Mouse (Mus musculus): ENCODE results near the gene Dapk3.

GRCm38 (mm10) chr10:81162318-81162652 lies 20.5 kb upstream of the Dapk3 start:
- TF ChIP-seq EP300 (IDR thresholded peaks at IDR 0.05; ENCODE audit: insufficient read depth, low read depth, low read length) (no peak), CTCF (IDR thresholded peaks at IDR 0.05; ENCODE audit: low read depth, low read length) (no peak)

Measured in ES-Bruce4 (cell line).